ENCODE assay signal across 24 mouse cellular contexts in the genomic region with DNA sequence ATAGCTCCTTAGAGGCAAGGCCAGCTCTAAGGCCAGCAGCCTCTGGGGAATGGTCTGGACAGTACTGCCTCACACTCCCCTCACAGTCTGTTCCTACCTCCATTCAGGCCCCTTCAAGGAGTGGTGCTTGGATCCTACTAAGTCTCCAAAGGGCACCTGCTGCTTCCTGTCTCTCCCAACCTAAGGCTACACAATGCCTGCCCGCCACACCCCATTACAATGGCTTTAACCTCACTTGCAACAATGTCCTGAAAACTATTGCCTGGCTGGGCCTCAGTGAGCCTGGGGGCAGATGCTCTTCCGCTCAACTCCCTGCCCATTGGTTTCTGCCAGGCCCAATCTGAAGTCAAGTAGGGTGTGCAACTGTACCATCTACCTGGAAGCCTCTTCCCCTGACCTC. TPM values are rescaled to one million over a fixed set of nuclear protein-coding genes. Genes with fewer than 3 reads are reported as not detected.
DNase-seq lines count a peak whose midpoint lies in the region; ATAC-seq lines count a peak whose summit lies in the region.
"Had no signal": no experiment of that assay in that cellular context is flagged by ENCODE, and none has a peak within 500 bp of the region (broad histone marks: within the 10 kb centered on the region; RNA-seq: fewer than 3 reads in every experiment).

No protein-coding gene starts in this region.

- no peak overlapping the region for H3K4me3 ChIP-seq in heart, embryonic 10.5 days
- H3K4me3 ChIP-seq in liver, embryonic 12.5 days = no peak overlapping the region
- H3K4me3 ChIP-seq: embryonic facial prominence, embryonic 10.5 days; embryonic facial prominence, embryonic 12.5 days; forebrain, embryonic 13.5 days; forebrain, embryonic 15.5 days had no signal

- no peak overlapping the region for H3K9ac ChIP-seq in liver, embryonic 12.5 days
- H3K9ac ChIP-seq: embryonic facial prominence, embryonic 12.5 days; forebrain, embryonic 13.5 days; forebrain, embryonic 15.5 days; forebrain, postnatal 0 days had no signal

- 95% methylated on average over 2 of the region's 2 CpGs for WGBS in heart, embryonic 10.5 days
- WGBS in liver, embryonic 12.5 days (ENCODE audit: insufficient replicate concordance) = 85% methylated on average over 2 of the region's 2 CpGs

- no peaks in the 10 kb centered on the region for H3K27me3 ChIP-seq in heart, embryonic 10.5 days (ENCODE audit: insufficient read depth, poor library complexity, severe bottlenecking)
- no peaks in the 10 kb centered on the region for H3K27me3 ChIP-seq in liver, embryonic 12.5 days (replicated peaks)
- H3K27me3 ChIP-seq: CH12.LX; embryonic facial prominence, embryonic 12.5 days; forebrain, embryonic 13.5 days; forebrain, embryonic 15.5 days; Patski had no signal

- H3K4me1 ChIP-seq in heart, embryonic 10.5 days = peaks cover 5% of the 10 kb centered on the region; the same call in 1 of the 2 replicates
- H3K4me1 ChIP-seq in liver, embryonic 12.5 days = peaks cover 8% of the 10 kb centered on the region

- DNase-seq in heart, adult 11 months = peak; percentile 75
- no peak for DNase-seq in heart, embryonic 10.5 days (ENCODE audit: low spot score)
- DNase-seq in liver (no peak), ZHBTc4 (ENCODE audit: low read depth, low spot score) (peak; percentile 56)
- no peak for DNase-seq in right cerebral cortex, postnatal 4 days
- DNase-seq: adrenal gland, adult 8-10 months; adrenal gland, postnatal 14 days; adrenal gland, postnatal 36 days; B cell, adult 2 months; cerebellum, adult 11-12 months; cerebellum, adult 2 months; cerebellum, adult 9-10 months; cerebellum, postnatal 10 days; cerebellum, postnatal 25 days; forebrain, postnatal 0 days had no signal

- peaks cover 73% of the 10 kb centered on the region for H3K36me3 ChIP-seq in heart, embryonic 10.5 days
- H3K36me3 ChIP-seq in liver, embryonic 12.5 days = peaks cover 97% of the 10 kb centered on the region

- ATAC-seq in liver, embryonic 12.5 days = no peak
- ATAC-seq: activated CD4-positive, CD25-positive, alpha-beta regulatory T cell, adult 4 months; CD4-positive, CD25-positive, alpha-beta regulatory T cell, adult 4 months; forebrain, embryonic 13.5 days; forebrain, embryonic 15.5 days; forebrain, postnatal 0 days; Patski had no signal

- no peak overlapping the region for H3K4me2 ChIP-seq in liver, embryonic 12.5 days
- H3K4me2 ChIP-seq: embryonic facial prominence, embryonic 12.5 days; forebrain, embryonic 13.5 days; forebrain, embryonic 15.5 days had no signal

- no peaks in the 10 kb centered on the region for H3K9me3 ChIP-seq in heart, embryonic 10.5 days
- H3K9me3 ChIP-seq in liver, embryonic 12.5 days (replicated peaks) = no peaks in the 10 kb centered on the region
- H3K9me3 ChIP-seq: embryonic facial prominence, embryonic 10.5 days; embryonic facial prominence, embryonic 12.5 days; forebrain, embryonic 13.5 days; forebrain, embryonic 15.5 days had no signal

- no peak overlapping the region for H3K27ac ChIP-seq in heart, embryonic 10.5 days
- 0 out of 2 replicates have a peak overlapping the region, but pooled peaks have one; percentile 10 for H3K27ac ChIP-seq in liver, embryonic 12.5 days
- H3K27ac ChIP-seq: embryonic facial prominence, embryonic 10.5 days; embryonic facial prominence, embryonic 12.5 days; forebrain, embryonic 13.5 days; forebrain, embryonic 15.5 days had no signal

RNA-seq across cellular contexts. Expression of a gene that starts 44.8 kb away (rescaled TPM):
- 1.3 and 1.4 TPM in 2 replicates for polyA plus RNA-seq in heart, embryonic 10.5 days (2016; fragmentation: Nextera tagmentation; extraction: Ambion mirVana)
- polyA plus RNA-seq in liver, embryonic 12.5 days (2016; fragmentation: Nextera tagmentation; extraction: Ambion mirVana) = 0.69 and 1.1 TPM in 2 replicates

Comparison
In these comparisons a context has a peak if more than half of its experiments do, and no peak if none do; other contexts are left out.
1. DNase-seq: peak in heart, adult 11 months (single experiment) and ZHBTc4 (single experiment); none in heart, embryonic 10.5 days (single experiment), liver (single experiment) and right cerebral cortex, postnatal 4 days (single experiment).